Mouse (Mus musculus): ENCODE results near the gene Hsd17b3. TPM values are rescaled to one million over a fixed set of nuclear protein-coding genes. Genes with fewer than 3 reads are reported as not detected.

Hsd17b3 gene
- not detected in 2 replicates for polyA plus RNA-seq (2014; fragmentation: Nextera tagmentation; extraction: Ambion mirVana)

DNA sequence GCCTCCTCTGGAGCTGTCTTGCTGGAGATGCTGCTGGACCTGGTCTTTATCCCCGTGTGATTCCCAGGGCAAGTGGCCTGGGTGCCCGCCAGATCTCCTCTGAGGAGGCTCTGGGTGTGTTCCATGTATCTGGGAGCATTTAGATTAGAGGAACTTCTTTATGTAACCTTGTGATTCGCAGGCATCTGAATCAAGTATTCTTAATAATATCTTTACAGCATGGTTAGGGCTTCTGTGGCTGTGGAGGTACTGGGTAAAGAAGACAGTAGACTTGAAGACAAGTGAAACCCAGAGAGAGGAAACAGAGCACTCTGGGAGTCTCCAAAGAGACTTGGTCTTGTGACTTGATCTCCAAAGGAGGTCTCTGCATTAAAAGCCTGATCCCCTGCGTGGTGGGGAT lies at the start of gene Hsd17b3:
Gene Hsd17b3, minus strand, starts transcription at position 101 of the 400 bp plus-strand sequence.
- Histone ChIP-seq H3K4me2 (replicated peaks; ENCODE audit: low read depth, low read length) (no peak within 1 kb of the TSS), H3K4me3 (ENCODE audit: low read depth, low read length) (no peak within 1 kb of the TSS), H3K9ac (ENCODE audit: low read depth, low read length) (no peak within 1 kb of the TSS), H3K4me1 (replicated peaks; ENCODE audit: control insufficient read depth, insufficient read depth, low read length) (no peaks in the 10 kb centered on the region), H3K36me3 (ENCODE audit: control insufficient read depth, insufficient read depth, low read length) (no peaks in the 10 kb centered on the region), H3K27me3 (ENCODE audit: control insufficient read depth, insufficient read depth, low read length) (no peaks in the 10 kb centered on the region), H3K27ac (ENCODE audit: low read depth, low read length) (no peak within 1 kb of the TSS), H3K9me3 (ENCODE audit: control insufficient read depth, low read length) (no peaks in the 10 kb centered on the region)
- no peak for DNase-seq (ENCODE audit: low spot score)
- WGBS = 79% methylated on average over 4 of the region's 4 CpGs
- ATAC-seq (ENCODE audit: low FRiP score) = no peak

- H3K4me2 ChIP-seq (replicated peaks; ENCODE audit: low read depth, low read length) = peak overlapping the region; percentile 80
- DNase-seq (ENCODE audit: low spot score) (peak; percentile 55), ATAC-seq (ENCODE audit: low FRiP score) (peak; percentile 73; the same call in 1 of the 2 replicates)
- WGBS = 45% methylated on average over 15 of the region's 15 CpGs
- no peaks in the 10 kb centered on the region for H3K27me3 ChIP-seq (ENCODE audit: control insufficient read depth, insufficient read depth, low read length)
- H3K36me3 ChIP-seq (ENCODE audit: control insufficient read depth, insufficient read depth, low read length) = no peaks in the 10 kb centered on the region
- no peak overlapping the region for H3K27ac ChIP-seq (ENCODE audit: low read depth, low read length)
- H3K4me1 ChIP-seq (replicated peaks; ENCODE audit: control insufficient read depth, insufficient read depth, low read length) = 0 out of 2 replicates have a peak, but pooled peaks cover 2% of the 10 kb centered on the region
- H3K4me3 ChIP-seq (ENCODE audit: low read depth, low read length) = peak overlapping the region; percentile 49
- H3K9ac ChIP-seq (ENCODE audit: low read depth, low read length) = peak overlapping the region; percentile 56
- no peaks in the 10 kb centered on the region for H3K9me3 ChIP-seq (ENCODE audit: control insufficient read depth, low read length)
These were observed 40.8 kb upstream of the Hsd17b3 start for GRCm38 (mm10) chr13:64129616-64130375.

DNA sequence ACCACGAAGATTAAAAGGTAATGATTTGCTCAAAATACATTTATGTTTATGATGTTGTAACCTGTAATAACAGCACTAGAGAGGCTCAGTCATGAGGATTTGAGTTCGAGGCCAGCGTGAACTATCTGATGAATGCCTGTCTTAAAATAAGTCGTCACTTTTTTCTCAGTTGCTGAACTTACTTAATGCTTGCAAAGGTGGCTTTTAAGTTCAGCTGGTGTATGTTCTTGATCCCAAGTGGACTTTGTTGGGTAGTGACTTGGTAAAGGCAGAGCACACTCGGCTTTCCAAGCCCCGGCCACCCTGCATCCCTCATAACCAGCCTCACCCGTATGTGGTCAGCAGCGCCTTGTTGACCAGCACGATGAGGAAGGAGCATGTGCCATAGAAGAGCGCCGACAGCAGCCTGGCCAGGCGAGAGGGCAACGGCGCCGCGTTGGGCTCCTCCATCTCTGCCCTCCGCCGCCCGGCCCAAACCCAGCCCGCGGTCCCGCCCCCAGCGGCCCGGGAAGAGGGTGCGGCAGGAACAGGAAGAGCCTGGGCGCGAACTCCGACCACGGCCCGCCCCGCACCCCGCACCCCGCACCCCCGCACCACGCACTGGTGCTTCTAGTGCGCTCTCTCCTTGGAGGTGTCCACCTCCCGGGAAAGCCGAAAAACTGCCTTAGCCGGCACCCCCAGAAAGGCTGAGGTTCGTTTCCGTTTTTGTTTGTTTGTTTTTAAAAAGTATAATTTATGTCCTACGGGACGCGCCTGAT lies 40.0 kb upstream of the Hsd17b3 start, which contains the start of gene Slc35d2:
Gene Slc35d2, minus strand, starts transcription at position 511 of the 758 bp plus-strand sequence.
- H3K27me3 ChIP-seq (ENCODE audit: control insufficient read depth, insufficient read depth, low read length) = no peaks in the 10 kb centered on the region
- 10% methylated on average over 37 of the region's 44 CpGs for WGBS
- H3K9ac ChIP-seq (ENCODE audit: low read depth, low read length) = peak within 1 kb of the TSS; percentile 56
- H3K4me1 ChIP-seq (replicated peaks; ENCODE audit: control insufficient read depth, insufficient read depth, low read length) = 0 out of 2 replicates have a peak, but pooled peaks cover 2% of the 10 kb centered on the region
- peak within 1 kb of the TSS; percentile 49 for H3K4me3 ChIP-seq (ENCODE audit: low read depth, low read length)
- H3K36me3 ChIP-seq (ENCODE audit: control insufficient read depth, insufficient read depth, low read length) = no peaks in the 10 kb centered on the region
- H3K9me3 ChIP-seq (ENCODE audit: control insufficient read depth, low read length) = no peaks in the 10 kb centered on the region
- H3K4me2 ChIP-seq (replicated peaks; ENCODE audit: low read depth, low read length) = peak within 1 kb of the TSS; percentile 80
- no peak within 1 kb of the TSS for H3K27ac ChIP-seq (ENCODE audit: low read depth, low read length)
- ATAC-seq (ENCODE audit: low FRiP score) (peak; percentile 80), DNase-seq (ENCODE audit: low spot score) (peak; percentile 56)

- Histone ChIP-seq H3K36me3 (ENCODE audit: control insufficient read depth, insufficient read depth, low read length) (no peaks in the 10 kb centered on the region), H3K9ac (ENCODE audit: low read depth, low read length) (no peak overlapping the region), H3K4me1 (replicated peaks; ENCODE audit: control insufficient read depth, insufficient read depth, low read length) (0 out of 2 replicates have a peak, but pooled peaks cover 2% of the 10 kb centered on the region), H3K4me3 (ENCODE audit: low read depth, low read length) (no peak overlapping the region), H3K27me3 (ENCODE audit: control insufficient read depth, insufficient read depth, low read length) (no peaks in the 10 kb centered on the region), H3K4me2 (replicated peaks; ENCODE audit: low read depth, low read length) (no peak overlapping the region), H3K27ac (ENCODE audit: low read depth, low read length) (no peak overlapping the region), H3K9me3 (ENCODE audit: control insufficient read depth, low read length) (no peaks in the 10 kb centered on the region)
- ATAC-seq (ENCODE audit: low FRiP score) = no peak
- no peak for DNase-seq (ENCODE audit: low spot score)
- 64% methylated on average over 4 of the region's 4 CpGs for WGBS
These were observed 37.3 kb upstream of the Hsd17b3 start for GRCm38 (mm10) chr13:64126316-64126715.

DNA sequence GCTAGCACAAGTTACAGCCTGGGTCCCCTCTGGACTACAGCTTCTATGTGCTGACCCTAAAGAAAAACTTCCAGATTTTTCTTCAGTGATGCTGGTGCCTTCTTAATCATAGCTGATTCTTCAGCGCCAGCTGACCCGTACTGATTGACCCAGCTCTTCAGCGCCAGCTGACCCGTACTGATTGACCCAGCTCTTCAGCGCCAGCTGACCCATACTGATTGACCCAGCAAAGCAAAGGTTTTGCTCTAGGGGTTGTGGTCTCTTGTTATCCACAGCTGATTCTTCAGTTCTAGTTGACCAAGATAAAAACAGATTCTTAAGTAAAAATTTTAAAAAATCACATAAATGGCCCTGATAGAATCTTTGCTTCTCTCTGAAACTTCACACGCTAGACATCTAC lies 35.9 kb upstream of the Hsd17b3 start:
- Histone ChIP-seq H3K4me2 (replicated peaks; ENCODE audit: low read depth, low read length) (no peak overlapping the region), H3K4me1 (replicated peaks; ENCODE audit: control insufficient read depth, insufficient read depth, low read length) (0 out of 2 replicates have a peak, but pooled peaks cover 2% of the 10 kb centered on the region), H3K36me3 (ENCODE audit: control insufficient read depth, insufficient read depth, low read length) (no peaks in the 10 kb centered on the region), H3K27ac (ENCODE audit: low read depth, low read length) (no peak overlapping the region), H3K9ac (ENCODE audit: low read depth, low read length) (no peak overlapping the region), H3K27me3 (ENCODE audit: control insufficient read depth, insufficient read depth, low read length) (no peaks in the 10 kb centered on the region), H3K4me3 (ENCODE audit: low read depth, low read length) (no peak overlapping the region), H3K9me3 (ENCODE audit: control insufficient read depth, low read length) (no peaks in the 10 kb centered on the region)
- DNase-seq (ENCODE audit: low spot score) (no peak), ATAC-seq (ENCODE audit: low FRiP score) (no peak)
- 87% methylated on average over 6 of the region's 6 CpGs for WGBS

GRCm38 (mm10) chr13:64123491-64124188 lies 34.6 kb upstream of the Hsd17b3 start:
- H3K27me3 ChIP-seq (ENCODE audit: control insufficient read depth, insufficient read depth, low read length) = no peaks in the 10 kb centered on the region
- no peaks in the 10 kb centered on the region for H3K36me3 ChIP-seq (ENCODE audit: control insufficient read depth, insufficient read depth, low read length)
- no peaks in the 10 kb centered on the region for H3K4me1 ChIP-seq (replicated peaks; ENCODE audit: control insufficient read depth, insufficient read depth, low read length)
- H3K9ac ChIP-seq (ENCODE audit: low read depth, low read length) = no peak overlapping the region
- no peaks in the 10 kb centered on the region for H3K9me3 ChIP-seq (ENCODE audit: control insufficient read depth, low read length)
- no peak for ATAC-seq (ENCODE audit: low FRiP score)
- H3K4me2 ChIP-seq (replicated peaks; ENCODE audit: low read depth, low read length) = no peak overlapping the region
- no peak overlapping the region for H3K4me3 ChIP-seq (ENCODE audit: low read depth, low read length)
- DNase-seq (ENCODE audit: low spot score) = no peak
- H3K27ac ChIP-seq (ENCODE audit: low read depth, low read length) = no peak overlapping the region
- 28% methylated on average over 6 of the region's 6 CpGs for WGBS

- Histone ChIP-seq H3K9me3 (ENCODE audit: control insufficient read depth, low read length) (no peaks in the 10 kb centered on the region), H3K36me3 (ENCODE audit: control insufficient read depth, insufficient read depth, low read length) (no peaks in the 10 kb centered on the region), H3K4me1 (replicated peaks; ENCODE audit: control insufficient read depth, insufficient read depth, low read length) (no peaks in the 10 kb centered on the region), H3K4me2 (replicated peaks; ENCODE audit: low read depth, low read length) (no peak overlapping the region), H3K27me3 (ENCODE audit: control insufficient read depth, insufficient read depth, low read length) (no peaks in the 10 kb centered on the region), H3K27ac (ENCODE audit: low read depth, low read length) (no peak overlapping the region), H3K9ac (ENCODE audit: low read depth, low read length) (no peak overlapping the region), H3K4me3 (ENCODE audit: low read depth, low read length) (no peak overlapping the region)
- DNase-seq (ENCODE audit: low spot score) = no peak
- ATAC-seq (ENCODE audit: low FRiP score) = no peak
- WGBS = 61% methylated on average over 4 of the region's 4 CpGs
These were observed 31.7 kb upstream of the Hsd17b3 start for GRCm38 (mm10) chr13:64120760-64121159.

GRCm38 (mm10) chr13:64117442-64117841 lies 28.4 kb upstream of the Hsd17b3 start:
- H3K27me3 ChIP-seq (ENCODE audit: control insufficient read depth, insufficient read depth, low read length) = no peaks in the 10 kb centered on the region
- DNase-seq (ENCODE audit: low spot score) = no peak
- no peak overlapping the region for H3K9ac ChIP-seq (ENCODE audit: low read depth, low read length)
- H3K4me2 ChIP-seq (replicated peaks; ENCODE audit: low read depth, low read length) = no peak overlapping the region
- no peaks in the 10 kb centered on the region for H3K36me3 ChIP-seq (ENCODE audit: control insufficient read depth, insufficient read depth, low read length)
- no peaks in the 10 kb centered on the region for H3K9me3 ChIP-seq (ENCODE audit: control insufficient read depth, low read length)
- H3K4me1 ChIP-seq (replicated peaks; ENCODE audit: control insufficient read depth, insufficient read depth, low read length) = no peaks in the 10 kb centered on the region
- no peak overlapping the region for H3K27ac ChIP-seq (ENCODE audit: low read depth, low read length)
- no peak for ATAC-seq (ENCODE audit: low FRiP score)
- H3K4me3 ChIP-seq (ENCODE audit: low read depth, low read length) = no peak overlapping the region
- WGBS = 64% methylated on average over 2 of the region's 2 CpGs
